Mouse (Mus musculus): ENCODE results near the gene Smco3.
"Not testable (repeated sequence)": the region's sequence is repeated elsewhere in the genome, so short reads cannot be mapped to it uniquely, and the experiment has no call there.

Gene Smco3

DNA sequence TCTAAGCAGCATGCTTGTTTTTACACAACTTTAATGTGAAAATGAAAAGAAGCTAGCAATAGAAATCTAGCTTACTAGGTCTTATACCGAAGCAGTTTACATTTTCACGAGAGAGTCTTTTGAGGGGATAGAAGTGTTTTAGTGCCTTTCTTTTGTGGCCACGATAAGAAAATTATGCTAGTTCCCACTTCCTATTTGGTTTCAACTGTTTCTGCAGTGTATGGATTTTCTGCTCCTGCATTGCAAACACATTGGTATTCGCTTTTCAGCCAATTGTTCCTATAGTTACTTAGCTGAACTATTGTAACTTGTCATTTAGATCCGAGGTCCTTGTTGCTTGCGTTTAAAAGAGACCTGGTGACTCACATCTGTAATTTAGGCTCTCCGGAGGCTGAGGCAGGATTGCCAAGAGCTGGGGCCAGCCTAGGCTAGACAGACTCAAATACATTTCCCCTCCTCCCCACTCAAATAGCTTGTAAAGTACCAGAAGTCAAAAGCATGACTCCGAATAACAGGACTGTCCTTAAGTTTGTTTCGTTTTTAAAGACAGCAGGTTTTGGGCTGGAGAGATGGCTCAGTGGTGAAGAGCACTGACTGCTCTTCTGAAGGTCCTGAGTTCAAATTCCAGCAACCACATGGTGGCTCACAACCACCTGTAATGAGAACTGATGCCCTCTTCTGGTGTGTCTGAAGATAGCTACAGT, 30.4 kb downstream of the Smco3 start:
- no peak for DNase-seq

DNA sequence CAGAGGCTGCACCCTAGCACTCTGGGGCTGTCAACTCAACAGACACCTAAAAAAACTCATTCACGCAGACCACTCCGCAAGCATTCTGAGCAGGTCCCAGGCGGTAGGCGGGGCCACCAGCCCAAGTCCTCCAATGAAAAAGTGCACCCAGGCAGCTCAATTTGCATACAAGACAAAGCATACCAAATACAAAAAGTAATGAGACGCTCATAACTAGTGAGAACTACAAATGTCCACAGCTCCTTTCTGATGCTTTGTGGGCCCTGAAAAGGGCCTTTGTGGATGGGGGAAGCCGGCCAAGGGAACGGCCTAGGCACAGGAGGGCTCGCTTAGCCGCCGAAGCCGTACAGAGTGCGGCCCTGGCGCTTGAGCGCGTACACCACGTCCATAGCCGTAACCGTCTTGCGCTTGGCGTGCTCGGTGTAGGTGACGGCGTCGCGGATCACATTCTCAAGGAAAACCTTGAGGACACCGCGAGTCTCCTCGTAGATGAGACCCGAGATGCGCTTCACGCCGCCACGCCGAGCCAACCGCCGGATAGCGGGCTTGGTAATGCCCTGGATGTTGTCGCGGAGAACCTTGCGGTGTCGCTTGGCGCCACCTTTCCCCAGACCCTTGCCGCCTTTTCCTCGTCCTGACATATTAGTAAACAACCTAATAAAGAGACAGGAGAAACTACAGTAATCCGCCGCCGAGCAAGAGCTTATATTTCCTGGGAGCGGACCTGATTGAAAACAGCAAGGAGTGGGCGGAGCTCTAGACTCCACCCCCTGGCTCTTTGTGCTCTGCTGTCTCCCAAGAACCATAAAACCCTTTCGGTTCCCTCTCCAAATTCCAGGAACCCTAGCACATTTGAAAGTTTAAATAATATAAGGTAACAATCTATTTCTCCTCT, 31.3 kb downstream of the Smco3 start, which contains the start of gene Hist4h4:
TSS of gene Hist4h4 (minus strand) at position 677 of the 895 bp plus-strand sequence.
- peak; percentile 96 for DNase-seq

DNA sequence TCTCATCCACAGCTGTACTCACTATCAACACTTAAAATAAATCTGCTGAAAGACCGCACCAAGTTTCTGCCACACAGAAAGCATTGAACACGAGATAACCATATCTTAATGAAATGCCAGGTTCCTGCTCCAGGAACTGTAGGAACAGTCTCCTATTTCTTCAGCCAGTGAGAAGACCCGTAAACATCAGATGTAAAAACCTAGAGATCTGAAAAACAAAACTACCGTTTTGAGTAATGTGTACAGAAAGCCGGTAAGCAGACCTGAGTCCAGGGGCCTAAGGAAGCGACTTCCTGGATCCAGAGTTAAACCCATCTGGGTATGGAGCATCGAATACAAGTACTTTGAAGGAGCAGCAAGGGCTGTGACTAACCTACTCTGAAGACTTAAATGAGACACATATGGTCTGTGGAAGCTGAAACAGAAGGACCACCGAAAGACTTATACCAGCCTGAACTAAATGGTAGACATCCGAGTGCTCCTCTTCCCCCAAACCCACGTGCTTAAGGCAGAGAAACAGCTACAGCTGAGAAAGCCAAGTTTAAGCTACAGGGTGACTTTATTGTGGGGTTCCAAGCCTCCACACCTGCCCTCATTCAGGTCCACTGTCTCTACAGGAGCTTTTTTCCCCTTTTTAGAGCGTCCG, 32.0 kb downstream of the Smco3 start:
- DNase-seq = no peak

DNA sequence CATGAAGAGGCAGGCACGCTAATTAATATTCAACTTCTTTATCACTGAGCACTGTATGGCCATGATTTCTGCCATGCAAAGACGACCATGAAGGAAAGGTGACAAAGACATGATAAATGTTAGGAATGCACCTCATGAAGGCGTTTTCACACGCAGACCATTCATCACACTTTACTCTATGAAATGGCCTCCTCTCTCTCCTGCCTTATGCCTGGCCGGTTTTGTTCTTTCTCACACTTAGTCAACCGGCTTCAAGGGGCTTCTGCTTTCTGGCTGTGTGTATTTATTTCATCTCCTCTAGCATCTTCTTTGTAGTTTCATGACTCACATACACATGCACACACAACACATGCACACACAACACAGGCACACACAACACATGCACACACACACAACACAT, 34.0 kb downstream of the Smco3 start:
- DNase-seq = no peak

DNA sequence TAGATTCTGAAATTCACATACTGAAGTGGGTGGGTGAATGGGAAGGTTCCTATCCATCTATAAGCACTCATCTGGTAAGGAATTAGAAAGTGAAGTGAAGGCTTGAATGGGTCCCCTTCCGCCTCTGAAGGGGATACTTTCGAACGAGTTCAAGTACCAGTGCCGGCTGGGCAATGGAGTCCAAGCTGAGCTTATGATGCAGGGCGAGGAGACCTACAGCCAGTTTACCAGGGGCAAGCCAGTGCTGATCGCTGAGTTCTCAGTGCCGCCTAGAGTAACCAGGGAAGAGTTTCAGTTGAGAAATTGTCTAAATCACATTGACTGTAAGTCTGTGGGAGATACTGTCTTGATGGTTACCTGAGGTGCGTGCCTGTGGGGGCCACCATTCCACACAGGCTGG, 34.5 kb downstream of the Smco3 start:
- DNase-seq = no peak

DNA sequence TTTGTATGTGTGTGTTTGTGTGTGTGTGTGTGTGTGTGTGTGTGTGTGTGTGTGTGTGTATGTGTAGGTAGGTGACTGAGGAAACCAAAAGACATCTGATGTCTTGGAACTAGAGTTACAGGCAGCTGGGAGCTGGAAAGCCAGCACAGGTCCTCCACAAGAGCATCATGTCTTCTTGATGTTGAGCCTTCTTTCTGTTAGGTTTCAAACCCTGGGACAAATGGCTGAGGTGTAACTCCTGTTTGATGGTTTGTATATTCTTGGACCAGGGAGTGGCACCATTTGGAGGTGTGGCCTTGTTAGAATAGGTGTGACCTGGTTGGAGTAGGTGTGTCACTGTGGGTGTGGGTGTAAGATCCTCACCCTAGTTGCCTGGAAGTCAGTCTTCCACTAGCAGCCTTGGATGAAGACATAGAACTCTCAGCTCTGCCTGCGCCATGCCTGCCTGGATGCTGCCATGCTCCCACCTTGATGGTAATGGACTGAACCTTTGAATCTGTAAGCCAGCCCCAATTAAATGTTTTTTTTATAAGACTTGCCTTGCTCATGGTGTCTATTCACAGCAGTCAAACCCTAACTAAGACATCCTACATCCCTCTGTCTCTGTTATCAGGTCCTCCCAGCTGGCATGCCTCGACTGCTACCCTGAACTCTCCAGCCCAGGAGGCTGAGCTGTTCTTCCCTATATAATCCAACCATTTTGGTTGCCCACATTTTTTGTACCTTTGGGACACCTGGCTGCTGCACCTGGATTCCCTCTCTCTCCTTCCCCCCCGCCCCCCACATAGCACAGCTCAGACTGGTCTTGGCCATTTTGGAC, 37.2 kb downstream of the Smco3 start:
- not testable (repeated sequence) for DNase-seq

DNA sequence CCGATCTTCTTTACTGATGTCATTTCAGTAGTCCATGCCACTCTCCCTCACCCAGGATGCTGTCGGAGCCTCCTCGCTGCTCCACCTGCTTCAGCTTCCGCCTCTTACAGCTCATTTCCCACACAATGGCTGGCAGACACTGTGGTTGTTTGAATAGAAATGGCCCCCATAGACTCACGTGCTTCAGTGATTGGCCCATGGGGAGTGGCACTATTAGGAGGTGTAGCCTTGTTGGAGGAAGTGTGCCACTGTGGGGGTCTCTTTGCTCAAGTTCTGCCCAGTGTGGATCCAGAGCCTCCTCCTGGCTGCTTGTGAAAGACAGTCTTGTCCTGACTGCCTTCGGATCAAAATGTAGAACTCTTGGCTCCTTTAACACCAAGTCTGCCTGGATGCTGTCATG, 39.4 kb downstream of the Smco3 start:
- DNase-seq = no peak

DNA sequence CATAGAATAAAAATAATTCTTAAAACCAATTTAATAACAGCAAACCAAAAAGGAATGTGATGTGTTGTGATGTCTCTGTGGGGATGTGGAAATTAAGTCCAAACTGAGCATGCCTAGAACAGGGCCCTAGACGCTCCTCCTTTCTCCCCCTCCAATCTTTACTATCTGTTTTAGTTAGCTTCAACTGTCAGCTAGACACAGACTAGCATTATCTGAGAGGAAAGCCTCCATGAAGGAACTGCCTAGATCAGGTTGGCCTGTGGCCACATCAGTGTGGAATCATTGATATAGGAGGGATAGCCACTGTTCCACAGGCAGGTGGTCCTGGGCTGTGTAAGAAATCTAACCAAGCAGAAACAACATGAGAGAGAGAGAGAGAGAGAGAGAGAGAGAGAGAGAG, 40.1 kb downstream of the Smco3 start:
- no peak for DNase-seq

DNA sequence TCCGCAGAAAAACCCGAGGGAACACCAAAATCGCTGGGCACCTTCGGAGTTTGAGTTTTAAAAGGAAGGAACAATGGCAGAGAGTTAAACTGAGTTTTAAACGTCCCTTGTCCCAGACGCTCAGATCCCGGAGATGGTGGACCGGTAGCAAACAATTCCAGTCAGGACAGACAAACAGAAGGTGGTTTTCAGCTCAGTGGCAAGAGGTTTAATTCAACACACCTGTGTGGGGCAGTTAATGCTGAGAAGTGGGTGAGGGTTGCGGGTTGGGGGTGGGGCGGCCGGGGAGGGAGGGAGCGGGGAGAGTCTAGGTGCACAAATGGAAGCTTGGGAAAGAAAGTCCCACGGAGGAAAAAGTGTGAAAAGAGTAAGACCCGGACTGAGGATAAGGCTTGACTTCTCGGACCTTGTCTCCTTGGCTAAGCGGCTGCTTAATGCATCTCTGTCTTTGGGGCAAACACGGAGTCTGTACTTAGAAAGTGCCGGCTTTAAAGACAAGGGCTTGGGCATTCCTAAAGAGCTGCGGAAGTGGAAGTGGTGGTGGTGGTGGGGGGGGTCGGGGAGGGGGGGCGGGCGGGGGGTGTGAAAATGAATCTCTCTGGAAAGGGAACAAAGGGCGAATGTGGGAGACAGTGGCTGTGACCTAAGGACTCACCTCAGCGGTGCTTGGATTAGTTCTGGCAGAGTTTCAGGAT, 41.3 kb downstream of the Smco3 start:
- no peak for DNase-seq

DNA sequence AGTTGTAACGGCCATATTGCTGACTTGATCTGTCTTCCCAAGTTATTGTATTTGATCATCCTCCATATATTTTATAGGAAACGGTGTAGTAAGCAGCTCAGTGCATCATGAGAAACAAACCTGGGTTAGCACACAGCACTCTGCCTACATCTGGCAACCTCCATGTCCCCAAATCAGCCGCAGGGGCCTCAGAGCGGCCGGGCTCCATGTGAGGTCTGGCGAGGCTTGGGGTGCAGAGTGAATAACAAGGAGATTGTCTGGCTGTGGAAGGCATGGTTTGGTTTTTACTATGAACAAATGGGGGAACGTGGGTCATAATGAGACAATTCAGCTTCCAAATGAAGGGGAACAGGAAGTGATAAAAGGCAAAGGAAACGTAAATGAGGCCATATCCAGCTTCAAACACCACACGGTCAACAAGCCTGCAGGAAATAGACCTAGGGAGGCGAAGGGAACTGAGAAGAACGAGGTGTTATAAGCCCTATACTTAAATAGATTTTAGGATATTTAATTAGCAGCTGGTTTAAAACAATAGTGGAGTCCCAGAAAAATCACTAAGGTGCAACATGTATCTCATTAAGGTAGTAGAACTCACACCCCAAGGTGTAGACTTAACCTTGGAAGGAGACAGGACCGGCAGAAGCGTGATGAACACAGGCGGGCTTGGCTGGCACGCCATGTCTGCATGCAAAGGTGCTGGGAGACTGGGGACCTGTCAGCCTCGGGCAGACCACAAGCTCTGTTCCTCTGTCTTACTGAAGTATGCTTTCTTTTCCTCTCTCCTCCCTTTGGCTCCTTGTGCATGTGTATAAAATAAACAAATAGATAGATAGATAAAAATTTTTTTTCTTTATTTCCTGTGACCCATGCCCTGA, 42.1 kb downstream of the Smco3 start:
- peak; percentile 57 for DNase-seq

DNA sequence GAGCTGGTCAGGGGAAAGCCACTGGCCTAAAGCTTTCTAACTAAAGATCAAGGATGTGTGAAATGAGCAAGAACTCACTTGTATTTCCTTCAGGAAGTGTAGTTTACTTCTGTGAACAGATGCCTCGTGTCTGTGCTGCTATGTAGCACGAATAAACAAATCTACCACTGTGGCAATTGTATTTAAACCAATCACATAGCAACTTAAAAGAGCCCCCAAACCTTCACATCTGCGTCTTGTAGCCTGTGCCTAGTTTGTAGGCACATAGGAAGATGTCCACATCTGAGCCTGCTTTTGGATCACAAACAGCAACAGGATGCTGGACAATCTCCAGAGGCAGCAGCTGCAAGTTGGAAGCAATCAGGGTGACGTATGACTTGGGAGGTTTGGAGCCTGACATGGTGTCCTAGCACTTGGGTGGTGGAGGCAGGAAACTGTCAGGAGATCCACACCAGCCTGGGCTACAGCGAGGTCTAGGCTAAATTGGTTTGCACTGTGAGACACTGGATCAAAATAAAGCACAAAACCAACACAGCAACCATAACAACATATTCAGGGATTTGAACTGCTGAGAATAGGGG, 45.8 kb downstream of the Smco3 start:
- no peak for DNase-seq

DNA sequence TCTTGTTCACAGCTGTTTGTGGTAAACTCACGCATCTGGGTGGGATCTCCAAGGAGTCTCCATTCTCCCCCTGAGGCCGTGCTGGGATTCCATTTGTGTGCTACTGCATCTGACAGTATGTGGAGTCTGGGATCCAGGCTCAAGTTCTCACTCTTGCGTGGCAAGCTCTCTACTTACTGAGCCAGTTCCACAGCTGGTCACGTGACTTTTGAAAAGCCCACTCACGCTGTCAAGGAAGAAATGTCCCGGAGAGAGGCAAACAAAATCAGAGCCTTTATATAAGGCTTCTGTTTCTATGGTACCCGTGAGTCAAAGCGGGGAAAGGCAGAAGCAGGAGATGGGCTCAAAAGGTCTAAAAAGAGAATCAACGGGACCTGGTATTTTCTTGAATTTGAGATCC, 52.5 kb downstream of the Smco3 start:
- no peak for DNase-seq

DNA sequence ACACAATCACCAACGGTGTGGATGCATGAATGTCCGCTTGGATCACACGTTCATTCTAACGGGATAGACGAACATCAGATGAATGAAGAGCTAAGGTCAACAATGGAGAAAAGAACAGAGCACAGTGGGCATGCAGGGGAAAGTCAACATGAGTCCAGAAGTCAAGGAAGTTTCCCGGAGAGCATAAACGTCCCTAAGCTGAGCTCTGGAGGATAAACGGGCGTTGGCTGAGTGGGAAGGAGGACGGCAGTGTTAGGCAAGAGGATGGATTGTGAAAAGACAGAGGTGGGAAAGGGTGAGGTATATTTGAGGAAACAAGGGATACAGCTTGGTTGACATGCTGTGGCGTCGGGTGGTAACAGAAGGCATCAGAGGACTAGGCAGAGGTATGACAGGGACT, 53.1 kb downstream of the Smco3 start:
- DNase-seq = no peak

DNA sequence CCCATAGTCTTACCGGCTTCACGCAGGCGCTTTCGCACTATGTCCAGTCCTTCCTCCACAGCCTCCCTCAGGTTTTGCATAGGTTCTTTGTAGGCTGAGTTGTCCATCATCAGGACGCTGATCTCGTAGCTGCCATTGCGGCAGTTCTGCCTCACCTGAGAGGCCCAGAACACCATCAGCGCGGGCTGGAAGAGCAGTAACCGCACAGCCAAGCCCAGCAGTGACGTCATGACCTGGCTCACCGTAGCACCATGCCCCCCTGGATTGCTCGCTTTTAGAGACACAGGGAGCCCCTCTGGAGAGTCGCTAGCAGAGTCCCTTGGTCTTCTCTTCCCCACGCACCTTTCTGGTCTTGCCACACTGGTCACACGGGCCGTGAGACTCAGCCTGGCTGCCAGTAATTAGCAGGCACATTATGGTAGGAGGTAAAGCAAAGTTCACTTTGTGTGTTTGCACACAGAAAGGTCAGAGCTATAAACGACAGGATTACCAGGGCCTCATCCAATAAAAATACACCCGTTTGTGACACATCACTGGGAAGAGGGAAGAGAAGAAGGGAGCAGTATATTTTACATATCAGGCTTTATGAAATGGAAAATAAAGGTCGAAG, 53.8 kb downstream of the Smco3 start, which contains the start of gene Gucy2c:
TSS of gene Gucy2c (minus strand) at position 389 of the 610 bp plus-strand sequence.
- no peak for DNase-seq

Measured in thymus, postnatal 4 days (tissue).